Mouse (Mus musculus) midbrain, embryonic 14.5 days (tissue): Measurements from ENCODE around the gene Cnot2. TPM values are rescaled to one million over a fixed set of nuclear protein-coding genes. Genes with fewer than 3 reads are reported as not detected.
"Not testable (repeated sequence)": the region's sequence is repeated elsewhere in the genome, so short reads cannot be mapped to it uniquely, and the experiment has no call there.

ENCODE experiments used
- ATAC-seq: fragments of 200-750 bp; cut with Nextera tagmentation; 2 replicates; pipeline ENCODE4 v1.8.0; 2017; ENCODE audit warnings: moderate number of reproducible peaks, moderate library complexity; ENCODE audit not compliant: low FRiP score, low TSS enrichment
- DNase-seq: peaks from one replicate; pipeline ENCODE4 v3.0.0-alpha.2; 2015
- H3K27ac ChIP-seq: fragments of 300-500 bp; sonication (generic); replicated peaks from 2 replicates; pipeline ENCODE4 v1.5.1; 2014; ENCODE audit warnings: mild to moderate bottlenecking, low read depth, low read length, moderate library complexity
- H3K27me3 ChIP-seq: fragments of 300-500 bp; sonication (generic); 2 replicates; pipeline ENCODE4 v1.6.1; 2014; ENCODE audit warnings: low read length, control low read depth, mixed read lengths; ENCODE audit not compliant: control insufficient read depth, insufficient read depth
- H3K36me3 ChIP-seq: fragments of 300-500 bp; sonication (generic); 2 replicates; pipeline ENCODE4 v1.6.1; 2014; ENCODE audit warnings: low read length, control low read depth; ENCODE audit not compliant: control insufficient read depth, insufficient read depth
- H3K4me1 ChIP-seq: fragments of 300-500 bp; sonication (generic); 2 replicates; pipeline ENCODE4 v1.6.1; 2014; ENCODE audit warnings: mild to moderate bottlenecking, antibody characterized with exemption, low read length, control low read depth; ENCODE audit not compliant: control insufficient read depth, insufficient read depth
- H3K4me2 ChIP-seq: fragments of 300-500 bp; sonication (generic); 2 replicates; pipeline ENCODE4 v1.6.1; 2014; ENCODE audit warnings: mild to moderate bottlenecking, low read length, moderate library complexity
- H3K4me3 ChIP-seq: fragments of 300-500 bp; sonication (generic); replicated peaks from 2 replicates; pipeline ENCODE4 v1.5.1; 2014; ENCODE audit warnings: low read depth, low read length
- H3K9ac ChIP-seq: fragments of 300-500 bp; sonication (generic); replicated peaks from 2 replicates; pipeline ENCODE4 v1.6.1; 2014; ENCODE audit warnings: mild to moderate bottlenecking, low read length, moderate library complexity
- H3K9me3 ChIP-seq: fragments of 300-500 bp; sonication (generic); 2 replicates; pipeline ENCODE4 v1.6.1; 2016; ENCODE audit warnings: low read length, control low read depth, mixed read lengths; ENCODE audit not compliant: control insufficient read depth
- WGBS: fragments of 180-500 bp; shearing (Covaris S2); extraction: QIAGEN DNeasy Blood & Tissue Kit; methylation state at CpG from one replicate; pipeline ENCODE4 v1.1.7; 2014; 5-methylcytosine and 5-hydroxymethylcytosine counted together
- polyA plus RNA-seq: library from polyadenylated mRNA; unstranded; fragments of >200 nt; fragmentation: Nextera tagmentation; extraction: Ambion mirVana; gene quantifications from 2 replicates; pipeline ENCODE4 v1.2.1, GENCODE M21; 2014

Gene Cnot2
- polyA plus RNA-seq, 1 experiment from 2014 or later, result 122 TPM

- Histone ChIP-seq H3K27me3 (no peaks in the 10 kb centered on the region), H3K9me3 (no peaks in the 10 kb centered on the region), H3K27ac (no peak overlapping the region), H3K36me3 (no peaks in the 10 kb centered on the region), H3K4me3 (no peak overlapping the region), H3K4me1 (no peaks in the 10 kb centered on the region), H3K9ac (no peak overlapping the region), H3K4me2 (no peak overlapping the region)
- DNase-seq (no peak), ATAC-seq (no peak)
- WGBS, result 90% methylated on average over 7 of the region's 7 CpGs
Observed at GRCm38 (mm10) chr10:116567491-116568405, 13.6 kb downstream of the Cnot2 start.

GRCm38 (mm10) chr10:116566492-116566891, 14.8 kb downstream of the Cnot2 start:
- not testable (repeated sequence) for H3K9ac ChIP-seq, H3K27me3 ChIP-seq, H3K9me3 ChIP-seq, ATAC-seq, H3K4me2 ChIP-seq, DNase-seq, H3K36me3 ChIP-seq, H3K4me1 ChIP-seq, H3K27ac ChIP-seq, H3K4me3 ChIP-seq
- WGBS, result 90% methylated on average over 4 of the region's 4 CpGs

- Histone ChIP-seq H3K27ac (no peak overlapping the region), H3K4me2 (no peak overlapping the region), H3K36me3 (no peaks in the 10 kb centered on the region), H3K4me3 (no peak overlapping the region), H3K9me3 (no peaks in the 10 kb centered on the region), H3K9ac (no peak overlapping the region), H3K27me3 (no peaks in the 10 kb centered on the region), H3K4me1 (peaks cover 4% of the 10 kb centered on the region; the same call in 1 of the 2 replicates)
- no peak for DNase-seq
- WGBS, result 93% methylated on average over 14 of the region's 14 CpGs
- no peak for ATAC-seq
Observed at GRCm38 (mm10) chr10:116564828-116565602, 16.3 kb downstream of the Cnot2 start.

GRCm38 (mm10) chr10:116562731-116563480, 18.4 kb downstream of the Cnot2 start:
- H3K9me3 ChIP-seq, result no peaks in the 10 kb centered on the region
- no peak for DNase-seq

GRCm38 (mm10) chr10:116562210-116562609, 19.1 kb downstream of the Cnot2 start:
- 11% methylated on average over 4 of the region's 4 CpGs for WGBS
- ATAC-seq, result no peak
- no peak overlapping the region for H3K9ac ChIP-seq
- no peak overlapping the region for H3K4me2 ChIP-seq
- H3K9me3 ChIP-seq, result no peaks in the 10 kb centered on the region
- H3K36me3 ChIP-seq, result no peaks in the 10 kb centered on the region
- H3K4me3 ChIP-seq, result no peak overlapping the region
- DNase-seq, result no peak
- peaks cover 4% of the 10 kb centered on the region; the same call in 1 of the 2 replicates for H3K4me1 ChIP-seq
- H3K27ac ChIP-seq, result no peak overlapping the region
- no peaks in the 10 kb centered on the region for H3K27me3 ChIP-seq

More at GRCm38 (mm10) chr10:116562731-116563480, 18.4 kb downstream of the Cnot2 start:
- Histone ChIP-seq H3K4me3 (no peak overlapping the region), H3K27ac (no peak overlapping the region), H3K4me2 (no peak overlapping the region), H3K9ac (no peak overlapping the region), H3K36me3 (no peaks in the 10 kb centered on the region), H3K27me3 (no peaks in the 10 kb centered on the region), H3K4me1 (peaks cover 4% of the 10 kb centered on the region; the same call in 1 of the 2 replicates)
- WGBS, result 71% methylated on average over 4 of the region's 4 CpGs
- no peak for ATAC-seq

GRCm38 (mm10) chr10:116559171-116559570, 22.1 kb downstream of the Cnot2 start:
- Histone ChIP-seq H3K27me3 (no peaks in the 10 kb centered on the region), H3K36me3 (no peaks in the 10 kb centered on the region), H3K9me3 (no peaks in the 10 kb centered on the region; the same call in 1 of the 2 replicates), H3K27ac (no peak overlapping the region), H3K4me2 (no peak overlapping the region), H3K4me3 (no peak overlapping the region), H3K9ac (no peak overlapping the region), H3K4me1 (peaks cover 4% of the 10 kb centered on the region; the same call in 1 of the 2 replicates)
- 80% methylated on average over 1 of the region's 1 CpGs for WGBS
- DNase-seq (no peak), ATAC-seq (no peak)

- no peaks in the 10 kb centered on the region; the same call in 1 of the 2 replicates for H3K9me3 ChIP-seq
- no peak for ATAC-seq
- WGBS, result 94% methylated on average over 1 of the region's 1 CpGs
Observed at GRCm38 (mm10) chr10:116557166-116557565, 24.1 kb downstream of the Cnot2 start.

GRCm38 (mm10) chr10:116554434-116554833, 26.9 kb downstream of the Cnot2 start:
- H3K9ac ChIP-seq, result no peak overlapping the region
- DNase-seq (no peak), ATAC-seq (no peak)
- no peak overlapping the region for H3K27ac ChIP-seq
- H3K36me3 ChIP-seq, result no peaks in the 10 kb centered on the region
- H3K4me3 ChIP-seq, result no peak overlapping the region
- 83% methylated on average over 2 of the region's 2 CpGs for WGBS
- no peaks in the 10 kb centered on the region; the same call in 1 of the 2 replicates for H3K9me3 ChIP-seq
- H3K4me2 ChIP-seq, result no peak overlapping the region
- H3K27me3 ChIP-seq, result no peaks in the 10 kb centered on the region
- no peaks in the 10 kb centered on the region for H3K4me1 ChIP-seq

More at GRCm38 (mm10) chr10:116557166-116557565, 24.1 kb downstream of the Cnot2 start:
- Histone ChIP-seq H3K27me3 (no peaks in the 10 kb centered on the region), H3K4me1 (peaks cover under 1% of the 10 kb centered on the region; the same call in 1 of the 2 replicates), H3K27ac (no peak overlapping the region), H3K9ac (no peak overlapping the region), H3K36me3 (no peaks in the 10 kb centered on the region), H3K4me2 (no peak overlapping the region), H3K4me3 (no peak overlapping the region)
- DNase-seq, result no peak
